Mouse (Mus musculus): ENCODE results near the gene Olfr638. TPM values are rescaled to one million over a fixed set of nuclear protein-coding genes. Genes with fewer than 3 reads are reported as not detected.
"Not testable (repeated sequence)": the region's sequence is repeated elsewhere in the genome, so short reads cannot be mapped to it uniquely, and the experiment has no call there.

Gene Olfr638
- not detected for total RNA-seq (2021)
- long read RNA-seq, experiment 1, result 0 reads
- long read RNA-seq, experiment 2, result 0 reads

DNA sequence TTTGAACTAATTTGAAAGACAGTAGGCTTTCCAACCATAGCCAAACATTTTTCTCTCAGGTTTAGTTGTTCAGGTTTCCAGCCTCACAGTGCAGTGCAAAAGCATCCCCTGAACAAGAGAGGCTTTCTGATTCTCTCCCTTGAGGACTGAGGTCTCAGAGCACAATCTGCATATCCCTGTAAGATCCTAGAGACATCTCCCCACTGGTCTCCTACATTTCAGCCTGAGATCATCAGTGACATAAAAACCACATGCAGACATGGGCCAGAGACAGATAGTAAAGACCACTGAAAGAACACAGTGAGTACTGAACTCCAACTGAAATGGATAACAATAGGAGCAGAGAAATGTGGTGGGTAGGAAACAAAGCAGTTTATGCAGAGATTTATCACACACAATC is at the start of gene Olfr638:
Gene Olfr638 (plus strand): TSS at position 301 of the 400 bp plus-strand sequence.
- DNase-seq (ENCODE audit: low spot score in 2 of 2), result no peak

DNA sequence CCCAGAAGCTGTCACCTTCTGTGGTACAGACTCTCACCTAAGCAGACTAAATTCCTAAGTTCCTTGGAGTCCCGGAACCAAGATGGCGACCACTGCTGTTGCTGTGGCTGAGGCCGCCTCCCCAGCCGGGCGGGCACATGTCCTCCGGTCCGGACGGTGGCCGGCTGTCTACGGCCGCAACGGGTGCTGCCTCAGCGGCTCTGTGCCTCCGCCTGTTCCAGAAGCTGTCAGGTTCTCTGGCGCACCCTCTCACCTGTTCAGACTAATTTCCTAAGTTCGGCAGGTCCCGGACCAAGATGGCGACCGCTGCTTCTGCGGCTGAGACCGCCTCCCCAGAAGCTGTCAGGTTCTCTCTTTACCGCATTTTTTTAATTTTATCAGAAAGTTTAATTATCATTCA is 31.7 kb upstream of the Olfr638 start:
- DNase-seq (ENCODE audit: low spot score in 2 of 2), result not testable (repeated sequence)

DNA sequence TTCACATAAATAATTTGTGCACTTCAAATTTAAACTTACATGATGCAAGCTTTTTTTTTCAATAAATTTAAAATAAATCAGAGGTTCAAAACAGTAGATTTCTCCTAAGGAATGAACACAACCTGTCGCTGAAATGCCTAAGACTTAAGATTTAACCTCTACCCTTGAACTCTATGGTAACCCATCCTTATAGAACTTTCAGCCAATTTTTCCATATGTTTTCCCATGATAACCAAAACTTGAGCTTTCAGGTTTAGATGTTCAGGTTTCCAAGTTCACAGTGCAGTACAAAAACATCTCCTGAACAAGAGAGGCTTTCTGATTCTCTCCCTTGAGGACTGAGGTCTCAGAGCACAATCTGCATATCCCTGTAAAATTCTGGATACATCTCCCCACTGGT is 27.7 kb upstream of the Olfr638 start, which contains the start of gene Olfr635:
Gene Olfr635 (plus strand): TSS at position 301 of the 400 bp plus-strand sequence.
- no peak for DNase-seq (ENCODE audit: low spot score in 2 of 2)

DNA sequence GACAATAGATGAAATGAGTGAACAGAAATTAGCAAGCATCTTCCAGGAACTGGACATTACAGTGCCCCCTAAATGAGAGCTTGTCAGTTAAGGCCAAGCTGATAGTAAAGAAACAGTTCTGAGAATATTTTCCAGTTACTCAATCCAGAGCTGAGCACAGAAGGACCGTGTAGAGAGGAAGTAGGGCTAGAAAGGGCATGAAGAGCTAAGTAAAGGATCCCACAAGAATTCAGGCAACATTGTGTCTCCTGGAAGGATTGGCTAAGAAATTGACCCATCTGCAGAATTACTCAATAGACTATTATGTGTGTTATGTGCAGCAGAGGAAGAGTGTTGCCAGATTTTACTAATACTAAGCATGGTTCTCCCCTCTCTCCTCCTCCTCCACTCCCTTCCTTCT is 26.8 kb upstream of the Olfr638 start:
- DNase-seq (ENCODE audit: low spot score in 2 of 2), result no peak

DNA sequence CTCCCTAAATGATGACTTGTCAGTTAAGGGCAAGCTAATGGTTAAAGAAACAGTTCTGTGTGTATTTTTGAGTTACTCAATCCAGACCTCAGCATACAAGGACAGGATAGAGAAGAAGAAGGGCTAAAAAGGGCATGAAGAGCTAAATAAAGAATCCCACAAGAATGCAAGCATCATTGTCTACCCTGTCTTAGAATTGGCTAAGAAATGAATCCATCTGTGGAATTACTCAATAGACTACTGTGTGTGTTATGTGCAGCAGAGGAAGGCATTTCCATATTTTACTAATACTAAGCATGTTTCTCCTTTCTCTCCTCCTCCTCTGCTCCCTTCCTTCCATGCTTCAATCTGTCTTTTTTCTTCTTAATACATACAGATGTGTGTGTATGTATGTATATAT is 578 bp downstream of the Olfr638 start:
- no peak for DNase-seq (ENCODE audit: low spot score in 2 of 2)

DNA sequence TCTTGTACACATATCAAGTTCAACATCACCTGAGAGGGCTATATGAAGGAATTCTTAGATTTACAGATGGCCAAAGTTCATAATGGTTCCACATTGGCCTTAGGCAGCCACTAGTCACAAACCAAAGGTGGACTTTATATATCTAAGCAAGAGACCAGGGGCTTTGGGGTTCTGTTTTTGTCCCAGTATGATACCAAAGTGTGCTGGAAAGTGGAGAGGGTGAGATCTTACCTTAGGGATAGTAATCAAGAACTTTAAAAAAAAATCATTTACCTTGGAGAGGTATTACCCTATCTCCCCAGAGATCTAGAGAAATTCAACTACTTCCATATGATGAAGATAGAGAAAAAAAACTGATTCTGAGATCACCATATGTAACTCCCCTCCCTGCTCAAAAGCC is 18.7 kb downstream of the Olfr638 start, which contains the start of gene Olfr639:
Gene Olfr639 (minus strand): TSS at position 101 of the 400 bp plus-strand sequence.
- DNase-seq (ENCODE audit: low spot score in 2 of 2), result no peak

DNA sequence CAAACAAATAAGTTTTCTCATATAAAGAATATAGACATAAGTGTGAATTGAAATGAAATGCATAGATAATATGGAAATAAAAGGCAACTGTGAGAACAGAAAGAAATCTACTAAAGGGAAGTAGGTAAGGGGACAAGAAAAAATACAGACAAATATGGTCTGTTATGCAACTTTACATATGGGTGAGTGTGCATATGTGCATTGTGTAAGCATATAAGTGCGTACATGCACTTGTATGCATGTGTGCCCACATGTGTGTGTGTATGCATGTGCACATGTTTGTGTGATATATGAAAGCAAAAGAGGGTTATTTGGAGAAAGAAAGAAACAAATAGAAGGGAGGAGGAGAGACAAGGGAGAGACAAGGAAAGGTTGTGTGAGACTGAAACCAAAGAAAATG is 20.4 kb downstream of the Olfr638 start:
- DNase-seq (ENCODE audit: low spot score in 2 of 2), result no peak

DNA sequence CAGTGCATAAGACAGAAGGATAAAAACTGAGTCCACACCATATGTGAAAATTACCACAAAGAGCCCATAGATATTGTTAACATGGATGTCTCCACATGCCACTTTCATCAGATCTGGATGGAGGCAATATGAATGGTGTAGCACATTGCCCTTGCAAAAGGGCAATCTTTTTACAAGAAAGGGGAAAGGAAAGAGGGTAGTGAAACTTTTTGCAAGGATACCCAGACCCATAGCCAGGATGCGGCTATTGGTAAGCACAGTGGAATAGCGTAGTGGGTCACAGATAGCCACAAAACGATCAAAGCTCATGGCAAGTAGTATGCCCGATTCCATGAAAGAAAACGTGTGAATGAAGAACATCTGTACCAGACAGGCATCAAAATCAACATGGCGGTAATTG is 23.1 kb downstream of the Olfr638 start:
- no peak for DNase-seq (ENCODE audit: low spot score in 2 of 2)

DNA sequence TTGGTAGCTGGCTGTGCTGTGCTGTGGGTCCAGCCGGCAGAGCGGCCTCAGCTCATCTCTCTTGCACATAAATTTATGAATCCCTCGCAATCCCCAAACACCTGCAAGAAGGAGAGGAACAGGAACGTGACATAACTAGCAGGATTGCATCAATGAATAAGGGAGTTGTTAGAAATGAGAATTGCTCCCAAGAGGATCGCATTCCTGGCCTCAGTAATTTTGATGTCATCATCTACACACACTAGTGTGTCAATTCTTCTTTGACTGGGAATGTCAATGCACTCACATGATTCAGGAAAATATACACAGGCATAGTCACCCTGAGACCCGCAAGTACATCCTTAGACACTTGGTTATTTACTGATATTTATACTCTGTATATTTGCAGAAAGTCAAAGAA is 26.9 kb downstream of the Olfr638 start, which contains the start of gene Olfr640:
Gene Olfr640 (minus strand): TSS at position 101 of the 400 bp plus-strand sequence.
- no peak for DNase-seq (ENCODE audit: low spot score in 2 of 2)

DNA sequence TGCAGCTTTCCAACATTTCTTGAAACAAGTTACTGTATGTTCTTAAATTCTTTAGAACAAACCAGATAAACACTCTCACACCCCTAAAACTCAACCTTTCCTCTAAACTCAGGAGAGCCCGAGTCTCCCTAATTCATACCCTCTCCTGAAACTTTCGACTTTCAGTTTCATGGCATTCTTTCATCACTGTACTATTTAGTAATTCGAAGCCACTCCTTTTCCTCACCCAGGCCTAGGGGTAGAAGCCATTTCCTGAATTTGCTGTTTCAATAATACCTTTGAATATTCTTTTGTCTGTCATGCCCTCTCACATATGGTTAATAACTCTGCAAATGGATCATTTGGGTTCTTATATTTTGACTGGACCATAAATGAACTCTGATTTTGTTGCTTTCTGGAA is 28.4 kb downstream of the Olfr638 start:
- DNase-seq (ENCODE audit: low spot score in 2 of 2), result no peak

DNA sequence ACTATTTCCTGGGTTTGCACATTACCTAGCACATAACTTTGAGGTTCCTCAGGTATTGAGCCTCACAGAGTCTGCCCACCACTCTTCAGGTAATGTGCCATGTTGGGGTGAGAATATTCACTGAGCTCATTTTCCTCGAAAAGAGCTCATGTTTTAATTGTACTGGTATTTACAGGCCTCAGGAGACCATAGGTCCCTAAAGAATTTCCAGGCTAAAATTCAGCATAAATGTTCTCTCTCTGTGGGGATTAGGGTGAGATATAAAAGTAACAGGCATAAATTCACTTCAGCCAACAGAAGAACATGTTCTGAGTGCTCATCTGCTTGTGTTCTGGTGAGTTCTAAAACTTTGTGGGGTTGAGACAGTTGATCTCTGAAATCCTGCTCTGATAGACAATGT is 36.6 kb downstream of the Olfr638 start, which contains the start of gene Olfr641:
Gene Olfr641 (plus strand): TSS at position 301 of the 400 bp plus-strand sequence.
- DNase-seq (ENCODE audit: low spot score in 2 of 2), result no peak

DNA sequence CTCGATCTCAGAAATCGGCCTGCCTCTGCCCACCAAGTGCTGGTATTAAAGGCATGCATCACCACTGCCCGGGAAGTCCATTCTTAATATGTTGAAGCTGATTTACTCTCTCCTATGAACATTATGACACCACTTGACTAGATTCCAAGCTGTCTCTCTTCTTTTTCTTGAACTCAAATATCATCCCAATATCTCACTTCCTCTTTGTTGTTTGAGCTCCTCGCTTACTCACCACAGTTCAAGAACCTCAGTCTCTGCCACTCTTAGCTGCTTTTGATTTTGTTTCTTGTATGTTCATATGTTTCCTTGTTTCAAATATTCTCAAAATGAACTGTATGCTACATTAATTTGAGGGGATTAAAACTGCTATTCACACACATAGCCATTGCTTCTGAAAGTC is 52.2 kb downstream of the Olfr638 start:
- no peak for DNase-seq (ENCODE audit: low spot score in 2 of 2)

DNA sequence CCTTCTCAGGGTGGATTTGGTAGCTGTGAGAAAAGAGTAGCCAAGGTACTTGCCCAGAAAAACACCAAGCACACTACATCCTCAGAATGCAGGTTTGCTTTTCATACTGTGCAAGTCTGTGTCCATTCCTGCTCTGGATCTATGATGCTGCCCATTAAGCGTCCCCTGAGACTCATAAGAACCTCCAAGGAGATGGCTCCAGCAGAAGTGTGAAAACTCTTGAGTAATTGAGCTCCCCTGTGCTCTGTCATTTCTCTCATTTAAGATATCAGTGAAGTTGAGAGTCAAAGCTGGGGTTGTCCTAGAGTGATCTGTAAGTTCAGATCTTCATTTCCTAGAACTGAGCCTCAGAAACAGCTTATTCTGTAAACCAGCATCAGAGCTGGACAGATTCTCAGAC is 54.0 kb downstream of the Olfr638 start, which contains the start of gene Olfr642:
Gene Olfr642 (minus strand): TSS at position 101 of the 400 bp plus-strand sequence.
- no peak for DNase-seq (ENCODE audit: low spot score in 2 of 2)

Other genes starting within 250 kb of the Olfr638 start
- not detected for gene Olfr630, start 241.4 kb upstream of the Olfr638 start, total RNA-seq (2021)
- not detected for gene Olfr69, start 227.2 kb upstream of the Olfr638 start, total RNA-seq (2021)
- gene Olfr68, start 219.0 kb upstream of the Olfr638 start, total RNA-seq (2021), result not detected
- not detected for gene Olfr67, start 206.9 kb upstream of the Olfr638 start, total RNA-seq (2021)
- 100 to 1,000 TPM; 185 to 588 TPM for gene Hbb-bt, start 184.8 kb upstream of the Olfr638 start, total RNA-seq (2021)
- gene Hbb-bs, start 170.7 kb upstream of the Olfr638 start, total RNA-seq (2021), result 1,000 to 10,000 TPM; 1,754 to 4,577 TPM
- gene Hbb-bh2, start 158.2 kb upstream of the Olfr638 start, total RNA-seq (2021), result not detected
- gene Hbb-bh1, start 155.6 kb upstream of the Olfr638 start, total RNA-seq (2021), result not detected
- gene Hbb-y, start 145.5 kb upstream of the Olfr638 start, total RNA-seq (2021), result not detected
- not detected for gene Olfr66, start 112.5 kb upstream of the Olfr638 start, total RNA-seq (2021)
- not detected for gene Olfr64, start 104.3 kb upstream of the Olfr638 start, total RNA-seq (2021)
- gene Olfr65, start 95.3 kb upstream of the Olfr638 start, total RNA-seq (2021), result not detected
- gene Olfr631, start 69.9 kb upstream of the Olfr638 start, total RNA-seq (2021), result not detected
- gene Olfr632, start 64.4 kb upstream of the Olfr638 start, total RNA-seq (2021), result not detected
- not detected for gene Olfr633, start 54.3 kb upstream of the Olfr638 start, total RNA-seq (2021)
- gene Olfr635, start 27.6 kb upstream of the Olfr638 start, total RNA-seq (2021), result under 1 TPM in 1 of 2 experiments, not detected in 1; 0.03 TPM
- gene Olfr639, start 18.6 kb downstream of the Olfr638 start, total RNA-seq (2021), result under 1 TPM in 1 of 2 experiments, not detected in 1; 0.10 TPM
- not detected for gene Olfr640, start 26.8 kb downstream of the Olfr638 start, total RNA-seq (2021)
- not detected for gene Olfr641, start 36.7 kb downstream of the Olfr638 start, total RNA-seq (2021)
- not detected for gene Olfr642, start 53.9 kb downstream of the Olfr638 start, total RNA-seq (2021)
- gene 4930516K23Rik, start 62.7 kb downstream of the Olfr638 start, total RNA-seq (2021), result not detected
- not detected for gene Olfr644, start 73.1 kb downstream of the Olfr638 start, total RNA-seq (2021)
- gene Olfr645, start 86.7 kb downstream of the Olfr638 start, total RNA-seq (2021), result not detected
- not detected for gene Olfr646, start 106.1 kb downstream of the Olfr638 start, total RNA-seq (2021)
- gene Ubqln5, start 131.1 kb downstream of the Olfr638 start, total RNA-seq (2021), result not detected
- not detected for gene Olfr643, start 138.7 kb downstream of the Olfr638 start, total RNA-seq (2021)
- not detected for gene Ubqln3, start 144.5 kb downstream of the Olfr638 start, total RNA-seq (2021)
- not detected for gene Ubqlnl, start 151.8 kb downstream of the Olfr638 start, total RNA-seq (2021)
- not detected for gene Olfm5, start 166.1 kb downstream of the Olfr638 start, total RNA-seq (2021)
- gene Olfr648, start 184.6 kb downstream of the Olfr638 start, total RNA-seq (2021), result not detected
- not detected for gene Olfr649, start 197.2 kb downstream of the Olfr638 start, total RNA-seq (2021)
- gene Trim6, start 220.0 kb downstream of the Olfr638 start, total RNA-seq (2021), result under 1 TPM; 0.29 to 0.46 TPM
- gene Trim34a, start 245.7 kb downstream of the Olfr638 start, total RNA-seq (2021), result 1 to 10 TPM; 4.4 to 6.1 TPM